Mouse (Mus musculus): ENCODE measurements around the gene Ctnna3.

The Ctnna3 gene

DNA sequence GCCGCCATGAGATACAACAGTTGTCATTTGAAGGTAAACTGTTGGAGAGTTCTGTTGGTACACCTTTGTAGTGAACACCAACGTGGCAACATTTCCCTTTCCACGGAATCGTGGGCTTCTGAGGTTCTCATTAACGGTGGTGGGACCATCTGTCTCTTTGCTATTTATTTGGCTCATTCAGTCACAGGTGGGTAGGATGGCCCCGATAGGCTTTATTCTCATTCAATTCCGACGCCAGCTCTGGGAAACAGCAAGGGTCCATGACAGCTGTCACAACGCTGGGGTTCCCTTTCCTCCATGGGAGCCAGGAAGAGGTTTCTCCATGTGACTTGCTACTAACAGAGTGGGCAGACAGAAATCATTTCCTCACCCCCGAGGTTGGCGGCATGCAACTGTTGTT is 612.0 kb downstream of the Ctnna3 start:
- intact Hi-C loops (cut with DNase I): no loop called here

- intact Hi-C loops (cut with DNase I): no loop called here
These were observed 619.3 kb downstream of the Ctnna3 start for GRCm38 (mm10) chr10:64049151-64049550.

- intact Hi-C loops (cut with DNase I): no loop called here
These were observed 620.0 kb downstream of the Ctnna3 start for GRCm38 (mm10) chr10:64049946-64050345.

- intact Hi-C loops (cut with DNase I): no loop called here
These were observed 633.8 kb downstream of the Ctnna3 start for GRCm38 (mm10) chr10:64063704-64064103.

GRCm38 (mm10) chr10:64075944-64076343 is 646.0 kb downstream of the Ctnna3 start:
- intact Hi-C loops (cut with DNase I): no loop called here

- intact Hi-C loops (cut with DNase I): no loop called here
These were observed 646.6 kb downstream of the Ctnna3 start for GRCm38 (mm10) chr10:64076410-64077052.

- intact Hi-C loops (cut with DNase I): loop anchor here (5.0 to 10.0 kb wide), 2 partner anchors 195 to 1682 kb away; no protein-coding TSS in a partner anchor
These were observed 652.4 kb downstream of the Ctnna3 start for GRCm38 (mm10) chr10:64082345-64082744.

- intact Hi-C loops (cut with DNase I): loop anchor here (5.0 to 10.0 kb wide), 2 partner anchors 193 to 1681 kb away; no protein-coding TSS in a partner anchor
These were observed 653.9 kb downstream of the Ctnna3 start for GRCm38 (mm10) chr10:64083813-64084212.

GRCm38 (mm10) chr10:64084465-64084864 is 654.6 kb downstream of the Ctnna3 start:
- intact Hi-C loops (cut with DNase I): loop anchor here (5.0 to 10.0 kb wide), 2 partner anchors 193 to 1680 kb away; no protein-coding TSS in a partner anchor

DNA sequence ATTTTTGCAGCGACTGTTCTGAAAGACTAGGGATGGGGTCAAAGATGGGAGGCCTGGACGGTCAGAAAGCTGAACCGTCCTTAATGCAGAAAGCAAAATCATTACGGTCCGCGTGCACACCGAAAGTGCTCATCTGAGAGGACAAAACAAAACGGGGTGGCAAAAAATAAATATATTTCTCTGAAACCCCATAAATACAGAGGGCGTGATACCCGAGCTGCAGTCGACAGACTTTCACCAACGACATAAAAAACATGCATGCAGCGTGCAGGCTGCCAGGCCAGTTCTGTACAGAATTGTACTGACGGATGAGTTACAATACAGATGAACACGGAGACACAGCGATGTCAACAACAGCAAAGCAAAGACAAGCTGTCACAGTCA is 656.3 kb downstream of the Ctnna3 start:
- intact Hi-C loops (cut with DNase I): loop anchor here (10.0 kb wide), 1 partner anchor 1679 kb away; no protein-coding TSS in a partner anchor

DNA sequence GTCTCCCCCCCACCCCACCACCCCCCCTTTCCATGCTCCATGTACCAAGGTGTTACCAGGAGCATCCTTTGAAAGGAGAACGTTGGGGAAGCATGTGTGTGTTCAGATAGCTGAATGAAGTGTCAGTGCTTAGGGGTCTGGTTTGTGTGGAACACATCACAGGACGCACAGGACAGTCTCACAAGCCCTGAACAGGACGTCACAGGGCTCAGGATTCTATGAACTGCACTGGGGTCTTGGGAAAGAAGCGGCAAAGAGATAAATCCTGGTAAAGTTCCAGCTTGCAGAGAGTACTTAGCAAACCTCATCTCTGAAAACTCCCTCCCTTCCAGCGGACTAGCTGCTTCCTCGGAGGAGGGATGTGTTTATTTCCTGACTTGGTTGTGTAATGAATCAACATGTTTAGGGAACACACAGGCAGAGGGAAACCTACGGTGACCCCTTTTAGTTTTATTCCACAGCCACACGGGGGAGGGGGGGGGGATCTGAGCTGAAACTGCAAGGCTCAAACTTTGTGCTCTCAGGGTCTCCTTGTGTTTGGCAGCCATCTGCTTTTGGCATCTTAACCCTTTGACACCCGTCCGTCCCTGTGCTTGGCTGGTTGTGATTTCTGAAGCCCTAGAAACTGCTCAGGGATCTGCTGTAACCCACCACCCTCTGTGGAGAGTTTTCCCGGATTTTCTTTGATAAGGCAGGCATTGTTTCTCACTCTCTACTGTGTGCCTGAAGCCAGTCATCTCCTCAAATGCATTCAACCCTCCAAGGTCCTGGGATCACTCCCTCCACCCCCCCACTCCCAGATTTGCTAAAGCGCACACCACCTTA is 656.9 kb downstream of the Ctnna3 start:
- intact Hi-C loops (cut with DNase I): loop anchor here (10.0 kb wide), 1 partner anchor 1678 kb away; no protein-coding TSS in a partner anchor

GRCm38 (mm10) chr10:64087521-64087920 is 657.6 kb downstream of the Ctnna3 start:
- intact Hi-C loops (cut with DNase I): loop anchor here (10.0 kb wide), 1 partner anchor 1677 kb away; no protein-coding TSS in a partner anchor

DNA sequence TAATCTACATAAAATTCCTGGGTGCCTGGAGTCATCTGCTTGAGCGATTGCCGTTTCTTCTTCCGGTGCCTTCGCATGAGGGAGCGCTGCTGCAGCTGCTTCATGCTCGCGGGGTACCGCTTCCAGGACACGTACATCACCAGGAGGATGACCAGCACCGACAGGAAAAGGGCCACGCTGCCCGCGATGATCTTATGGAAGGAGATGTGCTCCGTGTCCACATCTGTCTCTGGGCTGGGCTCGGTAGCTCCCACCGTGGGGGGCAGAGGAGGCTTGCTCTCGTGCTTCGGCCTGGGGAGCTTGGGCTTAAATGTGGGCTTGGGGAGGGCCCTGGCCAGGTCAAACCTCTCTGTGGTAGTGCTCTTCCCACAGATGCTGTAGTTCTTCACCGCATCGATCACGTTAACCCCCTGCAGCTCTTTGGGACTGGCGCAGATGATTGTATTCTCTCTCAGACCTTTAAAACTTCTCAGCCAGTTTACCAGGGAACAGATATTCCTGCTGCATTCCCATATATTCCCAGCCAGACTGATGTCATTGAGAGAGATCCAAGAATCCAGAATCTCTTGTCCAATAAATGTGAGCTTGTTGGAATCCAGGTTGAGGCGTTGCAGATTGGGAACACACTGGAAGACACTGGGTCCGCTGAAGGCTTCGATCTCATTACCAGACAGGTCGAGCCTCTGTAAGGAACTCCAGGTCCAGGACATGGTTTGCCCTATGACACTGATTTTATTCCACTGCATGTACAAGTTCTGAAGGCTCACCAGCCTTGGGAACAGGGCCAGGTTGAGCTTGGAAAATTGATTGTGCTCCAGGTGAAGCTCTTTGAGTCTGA is 658.3 kb downstream of the Ctnna3 start:
- intact Hi-C loops (cut with DNase I): loop anchor here (10.0 kb wide), 1 partner anchor 1677 kb away; no protein-coding TSS in a partner anchor

GRCm38 (mm10) chr10:64088774-64089460 is 659.0 kb downstream of the Ctnna3 start:
- intact Hi-C loops (cut with DNase I): loop anchor here (10.0 kb wide), 1 partner anchor 1676 kb away; no protein-coding TSS in a partner anchor

- intact Hi-C loops (cut with DNase I): loop anchor here (10.0 kb wide), 1 partner anchor 1675 kb away; no protein-coding TSS in a partner anchor
These were observed 660.0 kb downstream of the Ctnna3 start, which contains the start of gene Lrrtm3 for GRCm38 (mm10) chr10:64089680-64090460. TSS of gene Lrrtm3 (minus strand) at chr10:64090277.

GRCm38 (mm10) chr10:64096532-64096931 is 666.6 kb downstream of the Ctnna3 start:
- intact Hi-C loops (cut with DNase I): no loop called here

DNA sequence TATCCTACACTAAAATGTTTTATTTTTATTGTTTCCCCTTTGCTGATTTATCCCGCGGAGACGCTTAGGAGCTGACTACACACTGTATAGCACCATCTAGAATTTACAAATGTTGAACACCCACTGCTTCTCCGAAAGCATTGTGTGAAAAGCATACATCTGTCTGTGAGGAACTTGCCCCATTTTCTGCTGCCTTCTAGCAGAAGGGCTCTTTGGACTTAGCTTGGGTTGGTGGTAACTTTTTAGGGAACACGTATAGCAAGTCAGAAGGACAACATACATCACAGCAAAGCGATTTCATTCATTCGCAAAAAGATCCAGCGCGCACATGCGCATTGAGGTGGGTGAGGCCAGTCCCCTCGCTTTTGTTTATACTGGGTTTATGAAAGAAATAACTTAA is 685.3 kb downstream of the Ctnna3 start:
- intact Hi-C loops (cut with DNase I): no loop called here

- intact Hi-C loops (cut with DNase I): no loop called here
These were observed 688.9 kb downstream of the Ctnna3 start for GRCm38 (mm10) chr10:64118833-64119232.

- intact Hi-C loops (cut with DNase I): no loop called here
These were observed 700.7 kb downstream of the Ctnna3 start for GRCm38 (mm10) chr10:64130397-64131150.

Data from adrenal gland (tissue).